Mouse (Mus musculus) liver, adult 2 months (tissue): Measurements from ENCODE around the gene Ccdc194.

Experiments used
- CTCF ChIP-seq: fragments of 200-500 bp; IDR thresholded peaks from 2 replicates; pipeline ENCODE4 v1.5.1; 2011; ENCODE audit warnings: low read depth, low read length, control low read depth
- POLR2A ChIP-seq: fragments of 200-500 bp; IDR thresholded peaks from 2 replicates; pipeline ENCODE4 v1.6.1; 2011; ENCODE audit warnings: low read length, control low read depth; ENCODE audit not compliant: insufficient read depth; ENCODE audit errors: extremely low read depth

DNA sequence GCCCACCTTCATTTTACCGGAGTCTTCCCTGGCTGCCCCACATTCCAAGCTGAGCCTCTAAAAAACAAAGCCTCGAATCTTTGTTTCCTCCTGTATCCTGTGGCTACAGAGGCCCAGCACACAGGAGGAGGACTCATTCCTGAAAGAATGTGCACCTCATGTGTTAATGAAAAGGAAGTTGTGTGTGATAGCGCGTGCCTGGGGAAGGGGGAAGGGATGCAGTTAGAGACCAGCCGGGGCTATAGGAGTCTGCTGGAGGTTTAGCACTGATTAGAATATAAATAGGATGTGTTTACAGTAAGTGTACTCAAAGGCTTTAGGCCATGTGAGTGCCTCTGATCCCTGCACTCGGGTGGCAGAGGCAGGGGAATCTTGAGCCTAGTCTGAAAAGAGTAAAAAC, 761 bp upstream of the Ccdc194 start:
- TF ChIP-seq CTCF (no peak), POLR2A (no peak)
